Mouse (Mus musculus): ENCODE results near the gene Cfap61.

DNA sequence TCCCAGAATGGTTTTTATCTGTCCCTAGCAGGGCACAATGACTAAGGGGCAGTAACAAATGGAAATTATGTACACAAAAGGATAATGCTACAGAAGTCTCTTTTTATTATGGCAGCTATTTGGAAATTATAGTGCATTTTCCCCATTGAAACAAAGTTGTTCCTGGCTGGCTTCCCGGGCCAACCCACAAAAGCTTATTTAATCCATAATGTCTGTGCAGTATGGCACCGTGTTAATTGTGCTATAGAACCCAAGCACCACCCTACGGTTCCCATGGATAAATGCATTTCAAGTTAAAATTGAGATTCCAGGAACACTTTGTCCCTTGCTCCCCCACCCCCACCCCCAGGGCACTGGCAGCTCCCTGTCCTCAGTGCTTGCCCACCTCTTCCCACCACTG is 9.7 kb downstream of the Cfap61 start:
- no peak for TF ChIP-seq GATA1 (IDR thresholded peaks at IDR 0.05; ENCODE audit: borderline replicate concordance, low read length)
- TF ChIP-seq FLI1 (IDR thresholded peaks at IDR 0.05; ENCODE audit: low read length): no peak
